Mouse (Mus musculus): ENCODE measurements around the gene Rasgrp3.

GRCm38 (mm10) chr17:75543434-75543833 is 107.7 kb downstream of the Rasgrp3 start:
- TF ChIP-seq CTCF (IDR thresholded peaks at IDR 0.05; ENCODE audit: low read depth, low read length) (no peak), POLR2A (IDR thresholded peaks at IDR 0.05; ENCODE audit: borderline replicate concordance, low read depth, low read length) (no peak)
